Comparison of ENCODE assay signal across 8 mouse cellular contexts in genomic region chr15:99421676-99422075, GRCm38 (mm10). TPM values are rescaled to one million over a fixed set of nuclear protein-coding genes. Genes with fewer than 3 reads are reported as not detected.
A peak's percentile ranks its signal among the peaks of the same experiment; 100 is the strongest.
DNase-seq lines count a peak whose midpoint lies in the region; ATAC-seq and TF ChIP-seq lines count a peak whose summit lies in the region.

No protein-coding gene starts in this region.

- 77% methylated on average over 8 of the region's 8 CpGs for WGBS in intestine, embryonic 14.5 days
- 78% methylated on average over 8 of the region's 8 CpGs for WGBS in intestine, postnatal 0 days
- 82% methylated on average over 8 of the region's 8 CpGs for WGBS in embryonic facial prominence, embryonic 15.5 days
- WGBS in limb, embryonic 12.5 days: 88% methylated on average over 8 of the region's 8 CpGs

- intact Hi-C loops in left cerebral cortex, postnatal 36 days (cut with DNase I): loop anchor here (5.0 kb wide), 1 partner anchor 36 kb away; the partner anchor contains the start of gene Nckap5l

- H3K4me1 ChIP-seq in intestine, embryonic 14.5 days (replicated peaks; ENCODE audit: control insufficient read depth, insufficient read depth, low read length): peaks cover 16% of the 10 kb centered on the region; the same call in 1 of the 2 replicates
- peaks cover 3% of the 10 kb centered on the region; the same call in 1 of the 2 replicates for H3K4me1 ChIP-seq in intestine, postnatal 0 days (replicated peaks; ENCODE audit: control insufficient read depth, insufficient read depth, low read length)
- H3K4me1 ChIP-seq in ES-E14 (ENCODE audit: control insufficient read depth in 2 of 2, insufficient read depth in 2 of 2, low read length in 2 of 2, poor library complexity in 1 of 2): peaks cover 11 to 29% of the 10 kb centered on the region in 2 experiments
- peaks cover 36% of the 10 kb centered on the region for H3K4me1 ChIP-seq in embryonic facial prominence, embryonic 15.5 days
- peaks cover 38% of the 10 kb centered on the region for H3K4me1 ChIP-seq in limb, embryonic 12.5 days (replicated peaks)

- TF ChIP-seq CTCF in intestine, postnatal 0 days (IDR thresholded peaks at IDR 0.05; ENCODE audit: low read depth): no peak

- H3K27me3 ChIP-seq in intestine, embryonic 14.5 days (replicated peaks; ENCODE audit: control insufficient read depth, insufficient read depth, low read length): no peaks in the 10 kb centered on the region
- no peaks in the 10 kb centered on the region for H3K27me3 ChIP-seq in intestine, postnatal 0 days (replicated peaks; ENCODE audit: control insufficient read depth, insufficient read depth, low read length)
- no peaks in the 10 kb centered on the region for H3K27me3 ChIP-seq in embryonic facial prominence, embryonic 15.5 days
- no peaks in the 10 kb centered on the region for H3K27me3 ChIP-seq in limb, embryonic 12.5 days

- H3K9ac ChIP-seq in intestine, embryonic 14.5 days (ENCODE audit: low read length): no peak overlapping the region
- H3K9ac ChIP-seq in intestine, postnatal 0 days (ENCODE audit: low read depth, low read length): no peak overlapping the region
- H3K9ac ChIP-seq in ES-E14 (ENCODE audit: insufficient read depth, low read depth, low read length, poor library complexity, severe bottlenecking): peak overlapping the region; percentile 0; the same call in 1 of the 2 replicates
- no peak overlapping the region for H3K9ac ChIP-seq in embryonic facial prominence, embryonic 15.5 days
- H3K9ac ChIP-seq in limb, embryonic 12.5 days (replicated peaks): no peak overlapping the region

- peak overlapping the region; percentile 90 for H3K27ac ChIP-seq in intestine, embryonic 14.5 days (ENCODE audit: low read depth)
- no peak overlapping the region; the same call in 1 of the 2 replicates for H3K27ac ChIP-seq in intestine, postnatal 0 days (ENCODE audit: low read depth, low read length)
- H3K27ac ChIP-seq in ES-E14 (ENCODE audit: insufficient read depth, low read depth, low read length, poor library complexity, severe bottlenecking): peak overlapping the region; percentile 42
- H3K27ac ChIP-seq in embryonic facial prominence, embryonic 15.5 days (replicated peaks): peak overlapping the region; percentile 89
- peak overlapping the region; percentile 95 for H3K27ac ChIP-seq in limb, embryonic 12.5 days

- H3K36me3 ChIP-seq in intestine, embryonic 14.5 days (ENCODE audit: control insufficient read depth, insufficient read depth, low read length): peaks cover 38% of the 10 kb centered on the region
- peaks cover 9% of the 10 kb centered on the region; the same call in 1 of the 2 replicates for H3K36me3 ChIP-seq in intestine, postnatal 0 days (ENCODE audit: control insufficient read depth, insufficient read depth)
- no peaks in the 10 kb centered on the region for H3K36me3 ChIP-seq in ES-E14 (ENCODE audit: control insufficient read depth, insufficient read depth, low read length, poor library complexity, severe bottlenecking)
- H3K36me3 ChIP-seq in embryonic facial prominence, embryonic 15.5 days: peaks cover 39% of the 10 kb centered on the region
- peaks cover 56% of the 10 kb centered on the region for H3K36me3 ChIP-seq in limb, embryonic 12.5 days

- H3K4me2 ChIP-seq in intestine, embryonic 14.5 days (ENCODE audit: low read length): no peak overlapping the region
- H3K4me2 ChIP-seq in intestine, postnatal 0 days (replicated peaks; ENCODE audit: low read depth): no peak overlapping the region
- H3K4me2 ChIP-seq in embryonic facial prominence, embryonic 15.5 days (replicated peaks): no peak overlapping the region
- no peak overlapping the region for H3K4me2 ChIP-seq in limb, embryonic 12.5 days

- in situ Hi-C loops in ES-E14 (cut with MboI; ENCODE audit: low sequenced_read_pairs in 2 of 2, unreplicated experiment in 2 of 2): no loop called here

- no peak for DNase-seq in intestine, embryonic 14.5 days (ENCODE audit: low spot score)
- no peak for DNase-seq in ES-E14 (ENCODE audit: low read depth, low spot score)
- no peak for DNase-seq in left cerebral cortex, postnatal 36 days (ENCODE audit: low spot score in 2 of 2)
- no peak for DNase-seq in gastrocnemius, adult 8-10 months (ENCODE audit: low spot score in 2 of 2)

- no peaks in the 10 kb centered on the region for H3K9me3 ChIP-seq in intestine, embryonic 14.5 days (ENCODE audit: control insufficient read depth, low read length)
- no peaks in the 10 kb centered on the region for H3K9me3 ChIP-seq in intestine, postnatal 0 days (ENCODE audit: control insufficient read depth)
- H3K9me3 ChIP-seq in ES-E14 (ENCODE audit: control insufficient read depth, insufficient read depth, low read depth, low read length): no peaks in the 10 kb centered on the region
- no peaks in the 10 kb centered on the region for H3K9me3 ChIP-seq in embryonic facial prominence, embryonic 15.5 days (replicated peaks)
- no peaks in the 10 kb centered on the region for H3K9me3 ChIP-seq in limb, embryonic 12.5 days

- no peak for ATAC-seq in intestine, embryonic 14.5 days (replicated peaks; ENCODE audit: low FRiP score, low TSS enrichment, low read depth)
- ATAC-seq in intestine, postnatal 0 days: no peak
- ATAC-seq in embryonic facial prominence, embryonic 15.5 days (ENCODE audit: insufficient number of reproducible peaks, low FRiP score, low TSS enrichment, low read depth): no peak
- no peak for ATAC-seq in limb, embryonic 12.5 days (ENCODE audit: insufficient number of reproducible peaks, insufficient read depth, low FRiP score, low TSS enrichment, low read depth)
- no peak for ATAC-seq in CD4-positive, CD25-positive, alpha-beta regulatory T cell, adult 4 months

- no peak overlapping the region for H3K4me3 ChIP-seq in intestine, embryonic 14.5 days (ENCODE audit: low read depth, low read length)
- no peak overlapping the region for H3K4me3 ChIP-seq in intestine, postnatal 0 days (ENCODE audit: low read depth, low read length)
- 0 out of 4 replicates have a peak overlapping the region, but pooled peaks of 1 of the 2 experiments have one; percentile 21 for H3K4me3 ChIP-seq in ES-E14 (ENCODE audit: insufficient read depth in 1 of 2, low read depth in 1 of 2, low read length in 2 of 2, poor library complexity in 1 of 2, severe bottlenecking in 1 of 2)
- no peak overlapping the region for H3K4me3 ChIP-seq in embryonic facial prominence, embryonic 15.5 days (replicated peaks)
- H3K4me3 ChIP-seq in limb, embryonic 12.5 days (replicated peaks): no peak overlapping the region

TF ChIP-seq in ES-E14, 5 proteins besides CTCF, POLR2A, EP300 and RAD21:
- no peak for TF ChIP-seq ZNF384 (IDR thresholded peaks at IDR 0.05; ENCODE audit: low read depth, low read length)
- TF ChIP-seq HCFC1 (IDR thresholded peaks at IDR 0.05; ENCODE audit: borderline replicate concordance, insufficient read depth, low read length): no peak
- TF ChIP-seq ZC3H11A (IDR thresholded peaks at IDR 0.05; ENCODE audit: borderline replicate concordance, low read depth, low read length): no peak
- no peak for TF ChIP-seq MAFK (IDR thresholded peaks at IDR 0.05; ENCODE audit: insufficient read depth, low read depth, low read length)
- TF ChIP-seq CHD2 (IDR thresholded peaks at IDR 0.05; ENCODE audit: low read depth, low read length): no peak

RNA-seq across cellular contexts. Expression of gene Tmbim6, which starts 29.0 kb away (rescaled TPM):
- 368 and 370 TPM in 2 replicates for polyA plus RNA-seq in intestine, embryonic 14.5 days (2014; fragmentation: Nextera tagmentation; extraction: Ambion mirVana)
- polyA plus RNA-seq in intestine, postnatal 0 days (2015; fragmentation: Nextera tagmentation; extraction: Ambion mirVana): 1,126 and 1,190 TPM in 2 replicates
- total RNA-seq in ES-E14 (2012; rRNA removed): 436 and 550 TPM in 2 replicates
- 338 and 362 TPM in 2 replicates for polyA plus RNA-seq in embryonic facial prominence, embryonic 15.5 days (2015; fragmentation: Nextera tagmentation; extraction: Ambion mirVana)
- 240 and 252 TPM in 2 replicates for polyA plus RNA-seq in limb, embryonic 12.5 days (2016; fragmentation: Nextera tagmentation; extraction: Ambion mirVana)
- total RNA-seq in left cerebral cortex, postnatal 36 days (2021): 100 to 1,000 TPM; 319 to 339 TPM
- total RNA-seq in gastrocnemius, adult 8-10 months (2022): 100 to 1,000 TPM; 194 to 210 (median 203) TPM
- 1,000 to 10,000 TPM; 1,029 to 1,509 TPM for polyA plus RNA-seq in CD4-positive, CD25-positive, alpha-beta regulatory T cell, adult 4 months (2017; shearing (Covaris generic))

RNA-seq across cellular contexts. Expression of gene Nckap5l, which starts 35.9 kb away (rescaled TPM):
- polyA plus RNA-seq in intestine, embryonic 14.5 days (2014; fragmentation: Nextera tagmentation; extraction: Ambion mirVana): 8.9 and 9.3 TPM in 2 replicates
- polyA plus RNA-seq in intestine, postnatal 0 days (2015; fragmentation: Nextera tagmentation; extraction: Ambion mirVana): 1.8 and 2.1 TPM in 2 replicates
- 5.9 and 6.3 TPM in 2 replicates for total RNA-seq in ES-E14 (2012; rRNA removed)
- 11.7 and 14.9 TPM in 2 replicates for polyA plus RNA-seq in embryonic facial prominence, embryonic 15.5 days (2015; fragmentation: Nextera tagmentation; extraction: Ambion mirVana)
- 13.6 and 14.6 TPM in 2 replicates for polyA plus RNA-seq in limb, embryonic 12.5 days (2016; fragmentation: Nextera tagmentation; extraction: Ambion mirVana)
- 10 to 100 TPM; 19.4 to 21.4 TPM for total RNA-seq in left cerebral cortex, postnatal 36 days (2021)
- total RNA-seq in gastrocnemius, adult 8-10 months (2022): 1 to 10 TPM; 1.5 to 2.2 (median 1.7) TPM
- polyA plus RNA-seq in CD4-positive, CD25-positive, alpha-beta regulatory T cell, adult 4 months (2017; shearing (Covaris generic)): 1 to 10 TPM; 1.2 to 2.3 TPM

RNA-seq across cellular contexts. Expression of gene Fmnl3, which starts 51.4 kb away (rescaled TPM):
- 15.9 and 19.5 TPM in 2 replicates for polyA plus RNA-seq in intestine, embryonic 14.5 days (2014; fragmentation: Nextera tagmentation; extraction: Ambion mirVana)
- 5.6 and 5.9 TPM in 2 replicates for polyA plus RNA-seq in intestine, postnatal 0 days (2015; fragmentation: Nextera tagmentation; extraction: Ambion mirVana)
- 13.4 and 16.8 TPM in 2 replicates for total RNA-seq in ES-E14 (2012; rRNA removed)
- 28.3 and 28.9 TPM in 2 replicates for polyA plus RNA-seq in embryonic facial prominence, embryonic 15.5 days (2015; fragmentation: Nextera tagmentation; extraction: Ambion mirVana)
- polyA plus RNA-seq in limb, embryonic 12.5 days (2016; fragmentation: Nextera tagmentation; extraction: Ambion mirVana): 33.6 and 40.6 TPM in 2 replicates
- 10 to 100 TPM; 10.6 to 10.8 TPM for total RNA-seq in left cerebral cortex, postnatal 36 days (2021)
- 1 to 10 TPM; 3.3 to 5.4 (median 3.9) TPM for total RNA-seq in gastrocnemius, adult 8-10 months (2022)
- polyA plus RNA-seq in CD4-positive, CD25-positive, alpha-beta regulatory T cell, adult 4 months (2017; shearing (Covaris generic)): 10 to 100 TPM in 1 of 2 experiments, 1 to 10 TPM in 1; 7.7 to 16.0 TPM

RNA-seq across cellular contexts. Expression of gene Bcdin3d, which starts 52.9 kb away (rescaled TPM):
- 12.4 and 13.7 TPM in 2 replicates for polyA plus RNA-seq in intestine, embryonic 14.5 days (2014; fragmentation: Nextera tagmentation; extraction: Ambion mirVana)
- polyA plus RNA-seq in intestine, postnatal 0 days (2015; fragmentation: Nextera tagmentation; extraction: Ambion mirVana): 12.6 and 13.2 TPM in 2 replicates
- total RNA-seq in ES-E14 (2012; rRNA removed): 36.1 and 47.5 TPM in 2 replicates
- polyA plus RNA-seq in embryonic facial prominence, embryonic 15.5 days (2015; fragmentation: Nextera tagmentation; extraction: Ambion mirVana): 13.1 and 13.4 TPM in 2 replicates
- polyA plus RNA-seq in limb, embryonic 12.5 days (2016; fragmentation: Nextera tagmentation; extraction: Ambion mirVana): 18.6 and 20.2 TPM in 2 replicates
- total RNA-seq in left cerebral cortex, postnatal 36 days (2021): 1 to 10 TPM; 3.9 to 6.6 TPM
- 1 to 10 TPM; 3.6 to 6.2 (median 4.5) TPM for total RNA-seq in gastrocnemius, adult 8-10 months (2022)
- 10 to 100 TPM; 27.9 to 41.0 TPM for polyA plus RNA-seq in CD4-positive, CD25-positive, alpha-beta regulatory T cell, adult 4 months (2017; shearing (Covaris generic))
